Mouse (Mus musculus): ENCODE data around the gene Fbxo46. TPM values are rescaled to one million over a fixed set of nuclear protein-coding genes. Genes with fewer than 3 reads are reported as not detected.
"Not testable (repeated sequence)": the region's sequence is repeated elsewhere in the genome, so short reads cannot be mapped to it uniquely, and the experiment has no call there.

Gene Fbxo46
- total RNA-seq, 4 experiments from 2014 or later, result 4.2 to 6.0 (median 5.3) TPM

- DNase-seq (ENCODE audit: low spot score), result no peak
These were observed 16.5 kb downstream of the Fbxo46 start for GRCm38 (mm10) chr7:19136168-19136567.

- no peak for DNase-seq (ENCODE audit: low spot score)
These were observed 17.1 kb downstream of the Fbxo46 start for GRCm38 (mm10) chr7:19136673-19137334.

- no peak for DNase-seq (ENCODE audit: low spot score)
These were observed 17.7 kb downstream of the Fbxo46 start for GRCm38 (mm10) chr7:19137380-19137779.

GRCm38 (mm10) chr7:19146793-19147192 is 27.1 kb downstream of the Fbxo46 start:
- no peak for DNase-seq (ENCODE audit: low spot score)

GRCm38 (mm10) chr7:19147497-19148045 is 27.9 kb downstream of the Fbxo46 start:
- DNase-seq (ENCODE audit: low spot score), result no peak

GRCm38 (mm10) chr7:19148180-19148874 is 28.7 kb downstream of the Fbxo46 start:
- DNase-seq (ENCODE audit: low spot score), result no peak

- DNase-seq (ENCODE audit: low spot score), result peak; percentile 99
These were observed 29.3 kb downstream of the Fbxo46 start, which contains the start of gene Qpctl for GRCm38 (mm10) chr7:19148875-19149541. TSS of gene Qpctl (minus strand) at chr7:19149291.

- DNase-seq (ENCODE audit: low spot score), result peak; percentile 95
These were observed 30.0 kb downstream of the Fbxo46 start, which contains the start of gene Snrpd2 for GRCm38 (mm10) chr7:19149626-19150025. TSS of gene Snrpd2 (plus strand) at chr7:19149722.

- not testable (repeated sequence) for DNase-seq (ENCODE audit: low spot score)
These were observed 31.5 kb downstream of the Fbxo46 start for GRCm38 (mm10) chr7:19151121-19151520.

- DNase-seq (ENCODE audit: low spot score), result no peak
These were observed 35.1 kb downstream of the Fbxo46 start for GRCm38 (mm10) chr7:19154796-19155195.

GRCm38 (mm10) chr7:19155825-19156475 is 36.3 kb downstream of the Fbxo46 start:
- no peak for DNase-seq (ENCODE audit: low spot score)

GRCm38 (mm10) chr7:19157160-19157800 is 37.6 kb downstream of the Fbxo46 start:
- peak; percentile 85 for DNase-seq (ENCODE audit: low spot score)

- no peak for DNase-seq (ENCODE audit: low spot score)
These were observed 38.9 kb downstream of the Fbxo46 start for GRCm38 (mm10) chr7:19158601-19159000.

GRCm38 (mm10) chr7:19159411-19159810 is 39.8 kb downstream of the Fbxo46 start:
- no peak for DNase-seq (ENCODE audit: low spot score)

- DNase-seq (ENCODE audit: low spot score), result no peak
These were observed 40.5 kb downstream of the Fbxo46 start for GRCm38 (mm10) chr7:19160115-19160514.

GRCm38 (mm10) chr7:19162928-19163327 is 43.3 kb downstream of the Fbxo46 start:
- DNase-seq (ENCODE audit: low spot score), result no peak

GRCm38 (mm10) chr7:19163752-19164151 is 44.1 kb downstream of the Fbxo46 start:
- no peak for DNase-seq (ENCODE audit: low spot score)

GRCm38 (mm10) chr7:19164189-19164588 is 44.5 kb downstream of the Fbxo46 start:
- DNase-seq (ENCODE audit: low spot score), result no peak

GRCm38 (mm10) chr7:19164978-19165377 is 45.3 kb downstream of the Fbxo46 start:
- no peak for DNase-seq (ENCODE audit: low spot score)

- DNase-seq (ENCODE audit: low spot score), result no peak
These were observed 46.2 kb downstream of the Fbxo46 start, which contains the start of gene Gipr for GRCm38 (mm10) chr7:19165656-19166423. TSS of gene Gipr (minus strand) at chr7:19166127.

Measured in heart, adult 8-10 months (tissue).